Mouse (Mus musculus): ENCODE measurements at regions not wholly inside any gene's neighbourhood (a gene's known extent, or its start where the extent isn't known, plus 50 kb on each side); places are given as distances from the start of the nearest gene placed in this dataset.
A peak's percentile ranks its signal among the peaks of the same experiment; 100 is the strongest.

- ATAC-seq (ENCODE audit: low FRiP score, low TSS enrichment) = peak; percentile 82
- Histone ChIP-seq H3K27me3 (ENCODE audit: control insufficient read depth, insufficient read depth, low read length) (no peaks in the 10 kb centered on the region), H3K4me3 (ENCODE audit: low read depth, low read length) (no peak overlapping the region), H3K4me2 (replicated peaks; ENCODE audit: low read depth) (no peak overlapping the region), H3K9me3 (ENCODE audit: control insufficient read depth, low read length) (no peaks in the 10 kb centered on the region), H3K36me3 (ENCODE audit: control insufficient read depth, insufficient read depth, low read length) (no peaks in the 10 kb centered on the region), H3K27ac (replicated peaks) (no peak overlapping the region; the same call in 1 of the 2 replicates), H3K9ac (ENCODE audit: low read length) (no peak overlapping the region), H3K4me1 (replicated peaks; ENCODE audit: control insufficient read depth, insufficient read depth) (no peaks in the 10 kb centered on the region; the same call in 1 of the 2 replicates)
- TF ChIP-seq EP300 (optimal IDR thresholded peaks at IDR 0.05) (no peak), CTCF (IDR thresholded peaks at IDR 0.05; ENCODE audit: low read depth) (no peak)
- peak; percentile 65 for DNase-seq (ENCODE audit: low spot score)
- 42% methylated on average over 9 of the region's 9 CpGs for WGBS
These were observed 95.9 kb upstream of the Serp2 start for GRCm38 (mm10) chr14:76652356-76653126.

- no peak overlapping the region for H3K4me2 ChIP-seq (replicated peaks; ENCODE audit: low read depth)
- TF ChIP-seq EP300 (optimal IDR thresholded peaks at IDR 0.05) = no peak
- TF ChIP-seq CTCF (IDR thresholded peaks at IDR 0.05; ENCODE audit: low read depth) = no peak
- no peak overlapping the region for H3K4me3 ChIP-seq (ENCODE audit: low read depth, low read length)
- H3K9me3 ChIP-seq (ENCODE audit: control insufficient read depth, low read length) = no peaks in the 10 kb centered on the region
- no peak overlapping the region for H3K9ac ChIP-seq (ENCODE audit: low read length)
- 90% methylated on average over 8 of the region's 8 CpGs for WGBS
- no peaks in the 10 kb centered on the region for H3K36me3 ChIP-seq (ENCODE audit: control insufficient read depth, insufficient read depth, low read length)
- no peak overlapping the region for H3K27ac ChIP-seq (replicated peaks)
- no peaks in the 10 kb centered on the region for H3K4me1 ChIP-seq (replicated peaks; ENCODE audit: control insufficient read depth, insufficient read depth)
- ATAC-seq (ENCODE audit: low FRiP score, low TSS enrichment) (no peak), DNase-seq (ENCODE audit: low spot score) (no peak)
- H3K27me3 ChIP-seq (ENCODE audit: control insufficient read depth, insufficient read depth, low read length) = no peaks in the 10 kb centered on the region
These were observed 94.4 kb upstream of the Serp2 start for GRCm38 (mm10) chr14:76651096-76651495.

- H3K27me3 ChIP-seq (ENCODE audit: control insufficient read depth, insufficient read depth, low read length) = no peaks in the 10 kb centered on the region
- WGBS = 88% methylated on average over 3 of the region's 3 CpGs
- DNase-seq (ENCODE audit: low spot score) (no peak), ATAC-seq (ENCODE audit: low FRiP score, low TSS enrichment) (no peak)
- H3K4me1 ChIP-seq (replicated peaks; ENCODE audit: control insufficient read depth, insufficient read depth) = no peaks in the 10 kb centered on the region
- H3K27ac ChIP-seq (replicated peaks) = no peak overlapping the region
- no peaks in the 10 kb centered on the region for H3K9me3 ChIP-seq (ENCODE audit: control insufficient read depth, low read length)
- no peak overlapping the region for H3K9ac ChIP-seq (ENCODE audit: low read length)
- TF ChIP-seq EP300 (optimal IDR thresholded peaks at IDR 0.05) (no peak), CTCF (IDR thresholded peaks at IDR 0.05; ENCODE audit: low read depth) (no peak)
- no peak overlapping the region for H3K4me3 ChIP-seq (ENCODE audit: low read depth, low read length)
- no peaks in the 10 kb centered on the region for H3K36me3 ChIP-seq (ENCODE audit: control insufficient read depth, insufficient read depth, low read length)
- H3K4me2 ChIP-seq (replicated peaks; ENCODE audit: low read depth) = no peak overlapping the region
These were observed 93.2 kb upstream of the Serp2 start for GRCm38 (mm10) chr14:76649927-76650326.

- no peaks in the 10 kb centered on the region for H3K4me1 ChIP-seq (replicated peaks; ENCODE audit: control insufficient read depth, insufficient read depth)
- no peak overlapping the region for H3K27ac ChIP-seq (replicated peaks)
- WGBS = 56% methylated on average over 3 of the region's 3 CpGs
- H3K4me3 ChIP-seq (ENCODE audit: low read depth, low read length) = no peak overlapping the region
- H3K9me3 ChIP-seq (ENCODE audit: control insufficient read depth, low read length) = no peaks in the 10 kb centered on the region
- H3K9ac ChIP-seq (ENCODE audit: low read length) = no peak overlapping the region
- TF ChIP-seq CTCF (IDR thresholded peaks at IDR 0.05; ENCODE audit: low read depth) = no peak
- no peak for TF ChIP-seq EP300 (optimal IDR thresholded peaks at IDR 0.05)
- no peak overlapping the region for H3K4me2 ChIP-seq (replicated peaks; ENCODE audit: low read depth)
- no peaks in the 10 kb centered on the region for H3K36me3 ChIP-seq (ENCODE audit: control insufficient read depth, insufficient read depth, low read length)
- DNase-seq (ENCODE audit: low spot score) = no peak
- no peaks in the 10 kb centered on the region for H3K27me3 ChIP-seq (ENCODE audit: control insufficient read depth, insufficient read depth, low read length)
- no peak for ATAC-seq (ENCODE audit: low FRiP score, low TSS enrichment)
These were observed 88.0 kb upstream of the Serp2 start for GRCm38 (mm10) chr14:76644716-76645115.

GRCm38 (mm10) chr14:76641752-76642529, 85.3 kb upstream of the Serp2 start:
- WGBS = 91% methylated on average over 4 of the region's 4 CpGs
- ATAC-seq (ENCODE audit: low FRiP score, low TSS enrichment) = no peak

GRCm38 (mm10) chr14:76633170-76633569, 76.5 kb upstream of the Serp2 start:
- ATAC-seq (ENCODE audit: low FRiP score, low TSS enrichment) (no peak), DNase-seq (ENCODE audit: low spot score) (no peak)
- Histone ChIP-seq H3K27me3 (ENCODE audit: control insufficient read depth, insufficient read depth, low read length) (no peaks in the 10 kb centered on the region), H3K36me3 (ENCODE audit: control insufficient read depth, insufficient read depth, low read length) (no peaks in the 10 kb centered on the region), H3K9ac (ENCODE audit: low read length) (no peak overlapping the region), H3K27ac (replicated peaks) (no peak overlapping the region), H3K4me2 (replicated peaks; ENCODE audit: low read depth) (no peak overlapping the region), H3K9me3 (ENCODE audit: control insufficient read depth, low read length) (no peaks in the 10 kb centered on the region), H3K4me3 (ENCODE audit: low read depth, low read length) (no peak overlapping the region), H3K4me1 (replicated peaks; ENCODE audit: control insufficient read depth, insufficient read depth) (peaks cover 5% of the 10 kb centered on the region; the same call in 1 of the 2 replicates)
- 60% methylated on average over 6 of the region's 6 CpGs for WGBS
- TF ChIP-seq CTCF (IDR thresholded peaks at IDR 0.05; ENCODE audit: low read depth) = no peak
- no peak for TF ChIP-seq EP300 (optimal IDR thresholded peaks at IDR 0.05)

More at GRCm38 (mm10) chr14:76641752-76642529, 85.3 kb upstream of the Serp2 start:
- no peaks in the 10 kb centered on the region for H3K9me3 ChIP-seq (ENCODE audit: control insufficient read depth, low read length)
- H3K27me3 ChIP-seq (ENCODE audit: control insufficient read depth, insufficient read depth, low read length) = no peaks in the 10 kb centered on the region
- H3K4me1 ChIP-seq (replicated peaks; ENCODE audit: control insufficient read depth, insufficient read depth) = no peaks in the 10 kb centered on the region
- DNase-seq (ENCODE audit: low spot score) = no peak
- no peak overlapping the region for H3K27ac ChIP-seq (replicated peaks)
- no peak overlapping the region for H3K4me3 ChIP-seq (ENCODE audit: low read depth, low read length)
- H3K9ac ChIP-seq (ENCODE audit: low read length) = no peak overlapping the region
- no peaks in the 10 kb centered on the region for H3K36me3 ChIP-seq (ENCODE audit: control insufficient read depth, insufficient read depth, low read length)
- no peak overlapping the region for H3K4me2 ChIP-seq (replicated peaks; ENCODE audit: low read depth)
- no peak for TF ChIP-seq EP300 (optimal IDR thresholded peaks at IDR 0.05)
- TF ChIP-seq CTCF (IDR thresholded peaks at IDR 0.05; ENCODE audit: low read depth) = no peak

All from stomach, postnatal 0 days (tissue).